Mouse (Mus musculus) c-Kit-positive CD71-positive TER-119-negative erythroid progenitor cells, embryonic 14.5 days (primary cell): ENCODE results near the gene Tjp3.
A peak's percentile ranks its signal among the peaks of the same experiment; 100 is the strongest.

ENCODE experiments used
- DNase-seq: peaks from one replicate; pipeline ENCODE4 v3.0.0-alpha.2; 2013; ENCODE audit warnings: low read depth

Tjp3 gene

GRCm38 (mm10) chr10:81266211-81267105 lies 24.9 kb downstream of the Tjp3 start, which contains the start of the genes Mrpl54 and Apba3:
Gene Mrpl54, minus strand, starts transcription at chr10:81266934.
Gene Apba3, plus strand, starts transcription at chr10:81266960.
- DNase-seq, result peak; percentile 95

- DNase-seq, result no peak
These were observed 25.8 kb downstream of the Tjp3 start for GRCm38 (mm10) chr10:81265540-81265939.

GRCm38 (mm10) chr10:81261025-81261424 lies 30.4 kb downstream of the Tjp3 start:
- no peak for DNase-seq

GRCm38 (mm10) chr10:81259225-81259884 lies 32.0 kb downstream of the Tjp3 start:
- DNase-seq, result no peak

- no peak for DNase-seq
These were observed 34.0 kb downstream of the Tjp3 start for GRCm38 (mm10) chr10:81257158-81258039.

- DNase-seq, result no peak
These were observed 36.5 kb downstream of the Tjp3 start for GRCm38 (mm10) chr10:81254886-81255285.

GRCm38 (mm10) chr10:81252424-81253419 lies 38.7 kb downstream of the Tjp3 start, which contains the start of gene Matk:
Gene Matk, plus strand, starts transcription at chr10:81252935.
- no peak for DNase-seq

- DNase-seq, result no peak
These were observed 41.9 kb downstream of the Tjp3 start for GRCm38 (mm10) chr10:81249442-81249841.

- DNase-seq, result no peak
These were observed 43.6 kb downstream of the Tjp3 start for GRCm38 (mm10) chr10:81247804-81248203.

- DNase-seq, result no peak
These were observed 46.2 kb downstream of the Tjp3 start for GRCm38 (mm10) chr10:81245166-81245565.

GRCm38 (mm10) chr10:81244595-81244994 lies 46.8 kb downstream of the Tjp3 start:
- DNase-seq, result no peak

- DNase-seq, result no peak
These were observed 47.2 kb downstream of the Tjp3 start for GRCm38 (mm10) chr10:81244146-81244545.

GRCm38 (mm10) chr10:81242021-81242420 lies 49.4 kb downstream of the Tjp3 start:
- DNase-seq, result no peak

- DNase-seq, result peak; percentile 56
These were observed 50.5 kb downstream of the Tjp3 start for GRCm38 (mm10) chr10:81240876-81241275.

- DNase-seq, result no peak
These were observed 52.8 kb downstream of the Tjp3 start for GRCm38 (mm10) chr10:81238618-81239017.

GRCm38 (mm10) chr10:81236471-81237268 lies 54.7 kb downstream of the Tjp3 start:
- no peak for DNase-seq

GRCm38 (mm10) chr10:81234206-81234605 lies 57.2 kb downstream of the Tjp3 start:
- DNase-seq, result no peak

- no peak for DNase-seq
These were observed 58.2 kb downstream of the Tjp3 start for GRCm38 (mm10) chr10:81233226-81233585.

- DNase-seq, result peak; percentile 86
These were observed 58.7 kb downstream of the Tjp3 start, which contains the start of gene Zfr2 for GRCm38 (mm10) chr10:81232580-81233225. Gene Zfr2, plus strand, starts transcription at chr10:81233155.
